Mouse (Mus musculus): ENCODE measurements around the gene Ccdc144b. TPM values are rescaled to one million over a fixed set of nuclear protein-coding genes. Genes with fewer than 3 reads are reported as not detected.

The Ccdc144b gene
- total RNA-seq, 1 experiment: not detected

DNA sequence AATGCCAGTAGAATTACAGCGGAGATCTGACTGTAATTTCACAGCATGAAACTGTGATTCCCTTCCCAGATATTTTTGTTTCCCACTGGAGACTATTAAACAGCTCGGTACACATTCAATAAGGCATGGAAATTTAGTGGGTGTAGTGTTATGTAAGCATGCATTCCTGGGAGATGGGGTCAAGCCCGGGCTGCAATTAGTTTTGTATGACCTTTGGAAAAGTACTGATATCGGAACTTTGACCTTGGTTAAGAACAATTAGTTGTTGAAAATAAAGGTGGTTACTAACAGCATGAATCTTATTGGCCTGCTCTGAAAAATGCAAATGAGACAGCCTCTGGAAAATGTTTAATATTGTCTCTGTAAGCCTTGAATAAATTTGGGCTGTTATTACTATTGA, 82.9 kb downstream of the Ccdc144b start:
- no peaks in the 10 kb centered on the region for H3K9me3 ChIP-seq (ENCODE audit: control insufficient read depth, insufficient read depth, low read depth, low read length)
- peaks cover 0 to 5% of the 10 kb centered on the region in 2 experiments; a peak in 1 of 4 replicates for H3K4me1 ChIP-seq (ENCODE audit: control insufficient read depth in 2 of 2, insufficient read depth in 2 of 2, low read length in 2 of 2, poor library complexity in 1 of 2)
- in situ Hi-C loops (cut with MboI; ENCODE audit: low sequenced_read_pairs in 2 of 2, unreplicated experiment in 2 of 2): loop anchor here in 1 of 2 experiments (10.0 kb wide), 2 partner anchors 174 to 276 kb away; no protein-coding TSS in a partner anchor
- no peak overlapping the region for H3K9ac ChIP-seq (ENCODE audit: insufficient read depth, low read depth, low read length, poor library complexity, severe bottlenecking)
- H3K4me3 ChIP-seq (ENCODE audit: insufficient read depth in 1 of 2, low read depth in 1 of 2, low read length in 2 of 2, poor library complexity in 1 of 2, severe bottlenecking in 1 of 2): no peak overlapping the region
- peaks cover 18% of the 10 kb centered on the region; the same call in 1 of the 2 replicates for H3K36me3 ChIP-seq (ENCODE audit: control insufficient read depth, insufficient read depth, low read length, poor library complexity, severe bottlenecking)
- no peak overlapping the region for H3K27ac ChIP-seq (ENCODE audit: insufficient read depth, low read depth, low read length, poor library complexity, severe bottlenecking)
- DNase-seq (ENCODE audit: low read depth, low spot score): no peak
- TF ChIP-seq ZC3H11A (IDR thresholded peaks at IDR 0.05; ENCODE audit: borderline replicate concordance, low read depth, low read length): no peak
- no peak for TF ChIP-seq HCFC1 (IDR thresholded peaks at IDR 0.05; ENCODE audit: borderline replicate concordance, insufficient read depth, low read length)
- TF ChIP-seq CHD2 (IDR thresholded peaks at IDR 0.05; ENCODE audit: low read depth, low read length): no peak
- no peak for TF ChIP-seq ZNF384 (IDR thresholded peaks at IDR 0.05; ENCODE audit: low read depth, low read length)
- no peak for TF ChIP-seq MAFK (IDR thresholded peaks at IDR 0.05; ENCODE audit: insufficient read depth, low read depth, low read length)

DNA sequence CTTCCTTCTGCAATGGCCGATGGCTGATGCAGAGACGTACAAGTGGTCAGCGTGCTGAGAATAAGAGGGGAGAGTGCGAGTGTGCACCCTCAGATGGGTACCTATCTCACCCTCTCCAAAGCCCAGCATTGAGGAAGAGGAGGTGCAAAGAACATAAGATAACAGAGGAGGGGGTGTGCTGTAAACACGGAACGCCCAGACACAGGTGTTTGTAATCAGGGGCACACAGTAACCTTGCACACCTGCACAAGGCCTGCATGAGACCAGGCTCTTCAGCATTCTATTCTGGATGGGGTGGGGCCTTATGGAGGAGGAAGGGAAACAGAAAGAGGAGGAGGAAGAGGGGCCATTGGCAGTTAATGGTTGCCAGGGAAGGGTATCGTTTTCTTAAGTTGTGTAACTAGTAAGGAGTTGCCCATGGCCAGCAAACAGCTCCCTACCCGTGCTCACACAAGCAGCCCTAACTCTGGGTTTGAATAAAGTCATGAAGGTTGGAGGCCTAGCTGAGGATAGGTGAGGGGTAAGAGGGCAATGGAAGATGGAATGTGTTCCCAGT, 85.9 kb downstream of the Ccdc144b start:
- Histone ChIP-seq H3K9ac (ENCODE audit: insufficient read depth, low read depth, low read length, poor library complexity, severe bottlenecking) (no peak overlapping the region), H3K27ac (ENCODE audit: insufficient read depth, low read depth, low read length, poor library complexity, severe bottlenecking) (no peak overlapping the region), H3K4me1 (ENCODE audit: control insufficient read depth in 2 of 2, insufficient read depth in 2 of 2, low read length in 2 of 2, poor library complexity in 1 of 2) (no peaks in the 10 kb centered on the region), H3K36me3 (ENCODE audit: control insufficient read depth, insufficient read depth, low read length, poor library complexity, severe bottlenecking) (peaks cover 15% of the 10 kb centered on the region; the same call in 1 of the 2 replicates), H3K9me3 (ENCODE audit: control insufficient read depth, insufficient read depth, low read depth, low read length) (no peaks in the 10 kb centered on the region), H3K4me3 (ENCODE audit: insufficient read depth in 1 of 2, low read depth in 1 of 2, low read length in 2 of 2, poor library complexity in 1 of 2, severe bottlenecking in 1 of 2) (no peak overlapping the region)
- no peak for DNase-seq (ENCODE audit: low read depth, low spot score)
- in situ Hi-C loops (cut with MboI; ENCODE audit: low sequenced_read_pairs in 2 of 2, unreplicated experiment in 2 of 2): no loop called here
- TF ChIP-seq ZNF384 (IDR thresholded peaks at IDR 0.05; ENCODE audit: low read depth, low read length): no peak
- TF ChIP-seq MAFK (IDR thresholded peaks at IDR 0.05; ENCODE audit: insufficient read depth, low read depth, low read length): no peak
- TF ChIP-seq HCFC1 (IDR thresholded peaks at IDR 0.05; ENCODE audit: borderline replicate concordance, insufficient read depth, low read length): no peak
- TF ChIP-seq ZC3H11A (IDR thresholded peaks at IDR 0.05; ENCODE audit: borderline replicate concordance, low read depth, low read length): no peak
- no peak for TF ChIP-seq CHD2 (IDR thresholded peaks at IDR 0.05; ENCODE audit: low read depth, low read length)

DNA sequence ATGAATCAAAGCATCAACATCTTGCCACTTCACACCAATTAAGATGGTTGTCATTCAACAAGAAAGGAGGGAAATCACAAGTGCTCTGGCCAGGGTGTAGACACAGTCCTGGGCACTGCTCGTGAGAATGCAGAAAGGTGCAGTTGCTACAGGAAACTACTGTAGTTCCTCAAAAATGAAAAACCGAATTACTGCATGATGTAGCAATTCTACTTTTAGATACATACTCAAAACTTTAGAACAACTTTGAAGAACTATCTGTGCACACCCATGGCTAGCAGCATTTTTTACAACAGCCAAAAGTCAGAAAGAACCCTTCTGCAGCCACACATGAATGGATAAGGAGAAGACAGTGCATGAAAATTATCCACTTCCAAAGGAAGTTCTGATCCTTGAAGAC, 86.9 kb downstream of the Ccdc144b start:
- Histone ChIP-seq H3K4me1 (ENCODE audit: control insufficient read depth in 2 of 2, insufficient read depth in 2 of 2, low read length in 2 of 2, poor library complexity in 1 of 2) (no peaks in the 10 kb centered on the region), H3K4me3 (ENCODE audit: insufficient read depth in 1 of 2, low read depth in 1 of 2, low read length in 2 of 2, poor library complexity in 1 of 2, severe bottlenecking in 1 of 2) (no peak overlapping the region), H3K9ac (ENCODE audit: insufficient read depth, low read depth, low read length, poor library complexity, severe bottlenecking) (no peak overlapping the region), H3K9me3 (ENCODE audit: control insufficient read depth, insufficient read depth, low read depth, low read length) (no peaks in the 10 kb centered on the region), H3K36me3 (ENCODE audit: control insufficient read depth, insufficient read depth, low read length, poor library complexity, severe bottlenecking) (peaks cover 11% of the 10 kb centered on the region; the same call in 1 of the 2 replicates), H3K27ac (ENCODE audit: insufficient read depth, low read depth, low read length, poor library complexity, severe bottlenecking) (no peak overlapping the region)
- TF ChIP-seq ZC3H11A (IDR thresholded peaks at IDR 0.05; ENCODE audit: borderline replicate concordance, low read depth, low read length) (no peak), ZNF384 (IDR thresholded peaks at IDR 0.05; ENCODE audit: low read depth, low read length) (no peak), CHD2 (IDR thresholded peaks at IDR 0.05; ENCODE audit: low read depth, low read length) (no peak), HCFC1 (IDR thresholded peaks at IDR 0.05; ENCODE audit: borderline replicate concordance, insufficient read depth, low read length) (no peak), MAFK (IDR thresholded peaks at IDR 0.05; ENCODE audit: insufficient read depth, low read depth, low read length) (no peak)
- in situ Hi-C loops (cut with MboI; ENCODE audit: low sequenced_read_pairs in 2 of 2, unreplicated experiment in 2 of 2): no loop called here
- DNase-seq (ENCODE audit: low read depth, low spot score): no peak

DNA sequence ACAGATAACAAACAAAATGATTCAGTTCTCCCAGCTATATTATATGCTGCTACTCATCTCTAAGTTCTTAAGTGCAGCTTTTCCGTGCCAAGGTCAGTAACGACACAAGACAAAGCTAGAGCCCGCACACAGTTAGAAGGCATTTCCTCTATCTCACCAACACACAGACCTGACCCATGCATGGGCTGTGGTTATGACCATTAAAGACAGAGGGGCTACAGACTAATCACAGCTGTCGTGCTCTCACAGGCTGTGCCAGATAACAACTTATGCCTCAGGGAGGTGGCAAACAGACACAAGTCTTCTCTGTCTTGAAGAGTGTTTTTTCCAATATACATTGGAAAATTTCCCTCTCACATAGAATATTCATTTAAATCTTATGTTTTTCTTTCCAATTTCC, 88.4 kb downstream of the Ccdc144b start:
- Histone ChIP-seq H3K36me3 (ENCODE audit: control insufficient read depth, insufficient read depth, low read length, poor library complexity, severe bottlenecking) (peaks cover 8% of the 10 kb centered on the region; the same call in 1 of the 2 replicates), H3K4me1 (ENCODE audit: control insufficient read depth in 2 of 2, insufficient read depth in 2 of 2, low read length in 2 of 2, poor library complexity in 1 of 2) (no peaks in the 10 kb centered on the region), H3K27ac (ENCODE audit: insufficient read depth, low read depth, low read length, poor library complexity, severe bottlenecking) (no peak overlapping the region)

More for the DNA sequence above, 88.4 kb downstream of the Ccdc144b start:
- in situ Hi-C loops (cut with MboI; ENCODE audit: low sequenced_read_pairs in 2 of 2, unreplicated experiment in 2 of 2): no loop called here
- DNase-seq (ENCODE audit: low read depth, low spot score): no peak
- H3K4me3 ChIP-seq (ENCODE audit: insufficient read depth in 1 of 2, low read depth in 1 of 2, low read length in 2 of 2, poor library complexity in 1 of 2, severe bottlenecking in 1 of 2): no peak overlapping the region
- no peak for TF ChIP-seq HCFC1 (IDR thresholded peaks at IDR 0.05; ENCODE audit: borderline replicate concordance, insufficient read depth, low read length)
- no peak for TF ChIP-seq MAFK (IDR thresholded peaks at IDR 0.05; ENCODE audit: insufficient read depth, low read depth, low read length)
- TF ChIP-seq ZNF384 (IDR thresholded peaks at IDR 0.05; ENCODE audit: low read depth, low read length): no peak
- no peak for TF ChIP-seq ZC3H11A (IDR thresholded peaks at IDR 0.05; ENCODE audit: borderline replicate concordance, low read depth, low read length)
- TF ChIP-seq CHD2 (IDR thresholded peaks at IDR 0.05; ENCODE audit: low read depth, low read length): no peak
- no peaks in the 10 kb centered on the region for H3K9me3 ChIP-seq (ENCODE audit: control insufficient read depth, insufficient read depth, low read depth, low read length)
- H3K9ac ChIP-seq (ENCODE audit: insufficient read depth, low read depth, low read length, poor library complexity, severe bottlenecking): no peak overlapping the region
